Mouse (Mus musculus): ENCODE data around the gene Gm4792. TPM values are rescaled to one million over a fixed set of nuclear protein-coding genes. Genes with fewer than 3 reads are reported as not detected.

The Gm4792 gene
- total and polyA plus RNA-seq, 3 experiments: not detected

DNA sequence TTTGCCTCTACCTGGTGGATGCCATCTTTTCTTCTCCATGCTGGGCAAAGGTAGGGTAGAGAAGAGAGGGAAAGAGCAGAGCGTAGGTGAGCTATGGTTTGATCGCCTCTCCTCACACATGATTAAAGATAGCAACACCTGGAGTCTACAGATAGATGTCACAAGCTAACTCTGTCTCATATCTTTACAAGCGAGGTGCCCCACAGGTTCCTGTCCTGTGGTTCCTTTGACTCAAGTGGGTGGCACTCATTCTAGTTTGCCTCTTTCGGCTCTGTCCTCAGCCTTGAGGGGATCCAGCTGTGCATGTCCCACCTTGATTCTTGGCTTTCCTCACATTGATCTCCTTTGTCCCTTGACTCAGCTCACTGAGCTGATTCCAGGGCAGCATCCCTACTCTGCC is 42.0 kb downstream of the Gm4792 start:
- Histone ChIP-seq H3K79me2 (replicated peaks; ENCODE audit: control insufficient read depth, extremely low read depth, insufficient read depth, poor library complexity, severe bottlenecking) (no peaks in the 10 kb centered on the region), H3K27ac (ENCODE audit: insufficient read depth, low read depth) (no peak overlapping the region), H3K4me1 (ENCODE audit: control insufficient read depth in 1 of 2, insufficient read depth in 2 of 2) (no peaks in the 10 kb centered on the region), H3K9me3 (replicated peaks; ENCODE audit: low read length) (no peaks in the 10 kb centered on the region), H3K4me3 (replicated peaks in 1 of 3; ENCODE audit: low read depth in 2 of 3, low read length in 2 of 3, poor library complexity in 1 of 3) (no peak overlapping the region), H3K4me2 (ENCODE audit: insufficient read depth, low read depth, poor library complexity, severe bottlenecking) (no peak overlapping the region), H3K36me3 (replicated peaks in 1 of 2; ENCODE audit: control insufficient read depth in 1 of 2, insufficient read depth in 1 of 2, low read length in 1 of 2) (no peaks in the 10 kb centered on the region), H3K27me3 (replicated peaks) (no peaks in the 10 kb centered on the region), H3K9ac (ENCODE audit: insufficient read depth, low read depth) (no peak overlapping the region)
- dilution Hi-C loops (cut with MboI; ENCODE audit: extremely low pct_ligation_motif_present, extremely low pct_unique_long_range_greater_than_20kb, low sequenced_read_pairs): no loop called here
- TF ChIP-seq GABPA (IDR thresholded peaks at IDR 0.05; ENCODE audit: insufficient replicate concordance, low read depth, low read length): no peak
- no peak for DNase-seq (ENCODE audit: extremely low read depth)
- in situ Hi-C loops (cut with MboI; ENCODE audit: low pct_ligation_motif_present, low pct_unique_long_range_greater_than_20kb, low sequenced_read_pairs): no loop called here

DNA sequence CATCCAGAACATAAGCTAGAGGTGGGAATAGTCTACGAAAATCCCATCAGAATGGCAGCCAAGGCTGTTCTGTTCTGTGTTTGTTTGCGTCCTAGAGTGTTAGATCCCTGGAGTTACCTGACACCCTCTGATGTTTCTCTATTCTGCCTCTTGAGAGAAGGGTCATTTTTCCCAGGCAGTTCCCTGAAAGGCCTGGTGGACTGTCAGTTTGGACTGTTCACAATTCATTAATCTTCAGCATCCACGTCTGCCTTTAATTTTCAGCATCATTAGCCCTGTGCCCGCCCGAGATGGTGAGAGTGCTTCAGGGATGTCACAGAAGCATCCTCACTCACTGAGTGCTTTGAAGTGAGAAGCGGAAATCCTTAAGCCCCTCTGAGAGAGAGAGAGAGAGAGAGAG is 42.8 kb downstream of the Gm4792 start:
- H3K4me3 ChIP-seq (replicated peaks in 1 of 3; ENCODE audit: low read depth in 2 of 3, low read length in 2 of 3, poor library complexity in 1 of 3): no peak overlapping the region
- no peaks in the 10 kb centered on the region for H3K36me3 ChIP-seq (replicated peaks in 1 of 2; ENCODE audit: control insufficient read depth in 1 of 2, insufficient read depth in 1 of 2, low read length in 1 of 2)
- DNase-seq (ENCODE audit: extremely low read depth): no peak
- no peak for TF ChIP-seq EP300 (IDR thresholded peaks at IDR 0.05; ENCODE audit: low read length)
- H3K4me1 ChIP-seq (ENCODE audit: control insufficient read depth in 1 of 2, insufficient read depth in 2 of 2): no peaks in the 10 kb centered on the region
- in situ Hi-C loops (cut with MboI; ENCODE audit: low pct_ligation_motif_present, low pct_unique_long_range_greater_than_20kb, low sequenced_read_pairs): no loop called here
- H3K27ac ChIP-seq (ENCODE audit: insufficient read depth, low read depth): no peak overlapping the region
- no peaks in the 10 kb centered on the region for H3K27me3 ChIP-seq (replicated peaks)
- no peaks in the 10 kb centered on the region for H3K9me3 ChIP-seq (replicated peaks; ENCODE audit: low read length)
- no peak overlapping the region for H3K4me2 ChIP-seq (ENCODE audit: insufficient read depth, low read depth, poor library complexity, severe bottlenecking)
- dilution Hi-C loops (cut with MboI; ENCODE audit: extremely low pct_ligation_motif_present, extremely low pct_unique_long_range_greater_than_20kb, low sequenced_read_pairs): no loop called here
- no peaks in the 10 kb centered on the region for H3K79me2 ChIP-seq (replicated peaks; ENCODE audit: control insufficient read depth, extremely low read depth, insufficient read depth, poor library complexity, severe bottlenecking)
- no peak overlapping the region for H3K9ac ChIP-seq (ENCODE audit: insufficient read depth, low read depth)

DNA sequence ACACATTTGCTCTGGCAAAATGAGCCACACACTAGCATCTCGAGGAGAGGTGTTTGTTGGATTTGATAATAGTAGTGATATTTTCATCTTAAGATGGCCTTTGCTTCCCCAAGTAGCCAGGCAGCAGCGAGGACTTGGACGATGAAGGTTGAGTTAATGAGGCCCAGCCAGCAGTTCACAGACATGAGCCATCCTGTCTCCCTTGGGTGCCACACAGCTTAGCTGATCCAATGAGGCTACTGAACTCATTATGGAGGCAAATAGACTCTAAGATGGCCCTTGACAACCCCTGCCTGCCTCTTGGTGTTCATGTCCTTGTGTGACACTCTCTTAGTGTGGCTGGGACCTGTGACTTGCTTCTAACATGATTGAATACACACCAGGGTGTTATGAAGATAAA is 43.7 kb downstream of the Gm4792 start:
- in situ Hi-C loops (cut with MboI; ENCODE audit: low pct_ligation_motif_present, low pct_unique_long_range_greater_than_20kb, low sequenced_read_pairs) (no loop called here), dilution Hi-C loops (cut with MboI; ENCODE audit: extremely low pct_ligation_motif_present, extremely low pct_unique_long_range_greater_than_20kb, low sequenced_read_pairs) (no loop called here)
- TF ChIP-seq NRF1 (IDR thresholded peaks at IDR 0.05; ENCODE audit: low read depth, low read length): no peak
- no peak for TF ChIP-seq JUND (conservative IDR thresholded peaks at IDR 0.05; ENCODE audit: low read depth, low read length)
- TF ChIP-seq CHD1 (IDR thresholded peaks at IDR 0.05; ENCODE audit: low read depth, low read length): no peak
- no peak for TF ChIP-seq USF2 (conservative IDR thresholded peaks at IDR 0.05; ENCODE audit: low read depth, low read length)
- no peak for TF ChIP-seq ZKSCAN1 (IDR thresholded peaks at IDR 0.05; ENCODE audit: borderline replicate concordance, low read depth, low read length)
- no peak for DNase-seq (ENCODE audit: extremely low read depth)
- H3K27ac ChIP-seq (ENCODE audit: insufficient read depth, low read depth): no peak overlapping the region
- no peaks in the 10 kb centered on the region for H3K27me3 ChIP-seq (replicated peaks)
- no peak overlapping the region for H3K9ac ChIP-seq (ENCODE audit: insufficient read depth, low read depth)
- no peak overlapping the region for H3K4me2 ChIP-seq (ENCODE audit: insufficient read depth, low read depth, poor library complexity, severe bottlenecking)
- H3K4me1 ChIP-seq (ENCODE audit: control insufficient read depth in 1 of 2, insufficient read depth in 2 of 2): no peaks in the 10 kb centered on the region
- H3K36me3 ChIP-seq (replicated peaks in 1 of 2; ENCODE audit: control insufficient read depth in 1 of 2, insufficient read depth in 1 of 2, low read length in 1 of 2): no peaks in the 10 kb centered on the region
- H3K4me3 ChIP-seq (replicated peaks in 1 of 3; ENCODE audit: low read depth in 2 of 3, low read length in 2 of 3, poor library complexity in 1 of 3): no peak overlapping the region
- no peaks in the 10 kb centered on the region for H3K9me3 ChIP-seq (replicated peaks; ENCODE audit: low read length)
- no peaks in the 10 kb centered on the region for H3K79me2 ChIP-seq (replicated peaks; ENCODE audit: control insufficient read depth, extremely low read depth, insufficient read depth, poor library complexity, severe bottlenecking)
